Mouse (Mus musculus): ENCODE measurements around the gene Lrrc74a.

GRCm38 (mm10) chr12:86791987-86792386 is 57.8 kb downstream of the Lrrc74a start:
- TF ChIP-seq CTCF (IDR thresholded peaks at IDR 0.05; ENCODE audit: low read depth) (no peak), EP300 (optimal IDR thresholded peaks at IDR 0.05) (no peak)

All from stomach, postnatal 0 days (tissue).